Mouse (Mus musculus): ENCODE results near the gene Mcfd2. TPM values are rescaled to one million over a fixed set of nuclear protein-coding genes. Genes with fewer than 3 reads are reported as not detected.

The Mcfd2 gene
- polyA plus RNA-seq (2016; fragmentation: Nextera tagmentation; extraction: Ambion mirVana), result 75.2 and 81.8 TPM in 2 replicates

GRCm38 (mm10) chr17:87265792-87266186 is at the start of gene Mcfd2:
TSS of gene Mcfd2 (minus strand) at chr17:87265935.
- Histone ChIP-seq H3K27ac (replicated peaks) (peak within 1 kb of the TSS; percentile 93), H3K27me3 (replicated peaks; ENCODE audit: low read depth, poor library complexity, severe bottlenecking) (0 out of 2 replicates have a peak, but pooled peaks cover 6% of the 10 kb centered on the region)
- under 1% methylated on average over 41 of the region's 41 CpGs for WGBS

GRCm38 (mm10) chr17:87315021-87315531 is 49.3 kb upstream of the Mcfd2 start:
- Histone ChIP-seq H3K27ac (replicated peaks) (peak overlapping the region; percentile 67), H3K4me1 (peaks cover 52% of the 10 kb centered on the region), H3K4me3 (no peak overlapping the region), H3K27me3 (replicated peaks; ENCODE audit: low read depth, poor library complexity, severe bottlenecking) (peaks cover 32% of the 10 kb centered on the region), H3K9me3 (no peaks in the 10 kb centered on the region), H3K36me3 (replicated peaks) (no peaks in the 10 kb centered on the region)
- DNase-seq (ENCODE audit: low spot score), result peak; percentile 90
- 7% methylated on average over 9 of the region's 9 CpGs for WGBS

More at GRCm38 (mm10) chr17:87265792-87266186, at the start of gene Mcfd2:
- peak; percentile 99 for DNase-seq (ENCODE audit: low spot score)
- H3K4me1 ChIP-seq, result peaks cover 17% of the 10 kb centered on the region
- peaks cover 33% of the 10 kb centered on the region for H3K36me3 ChIP-seq (replicated peaks)
- H3K4me3 ChIP-seq, result peak within 1 kb of the TSS; percentile 94
- H3K9me3 ChIP-seq, result peaks cover 6% of the 10 kb centered on the region; the same call in 1 of the 2 replicates

GRCm38 (mm10) chr17:87314530-87314946 is 48.8 kb upstream of the Mcfd2 start:
- Histone ChIP-seq H3K27me3 (replicated peaks; ENCODE audit: low read depth, poor library complexity, severe bottlenecking) (peaks cover 32% of the 10 kb centered on the region), H3K36me3 (replicated peaks) (no peaks in the 10 kb centered on the region), H3K4me1 (peaks cover 52% of the 10 kb centered on the region), H3K9me3 (no peaks in the 10 kb centered on the region), H3K27ac (replicated peaks) (no peak overlapping the region), H3K4me3 (no peak overlapping the region)
- DNase-seq (ENCODE audit: low spot score), result no peak
- 58% methylated on average over 5 of the region's 5 CpGs for whole genome bisulfite sequencing

- Histone ChIP-seq H3K27me3 (replicated peaks; ENCODE audit: low read depth, poor library complexity, severe bottlenecking) (peaks cover 32% of the 10 kb centered on the region), H3K4me1 (peaks cover 52% of the 10 kb centered on the region), H3K36me3 (replicated peaks) (no peaks in the 10 kb centered on the region), H3K9me3 (no peaks in the 10 kb centered on the region), H3K27ac (replicated peaks) (no peak overlapping the region), H3K4me3 (no peak overlapping the region)
- WGBS, result 76% methylated on average over 8 of the region's 8 CpGs
- DNase-seq (ENCODE audit: low spot score), result no peak
These were observed 48.4 kb upstream of the Mcfd2 start for GRCm38 (mm10) chr17:87314121-87314520.

GRCm38 (mm10) chr17:87312924-87313870 is 47.5 kb upstream of the Mcfd2 start:
- Histone ChIP-seq H3K9me3 (no peaks in the 10 kb centered on the region), H3K4me1 (peaks cover 52% of the 10 kb centered on the region), H3K36me3 (replicated peaks) (no peaks in the 10 kb centered on the region), H3K4me3 (no peak overlapping the region), H3K27ac (replicated peaks) (no peak overlapping the region), H3K27me3 (replicated peaks; ENCODE audit: low read depth, poor library complexity, severe bottlenecking) (peaks cover 31% of the 10 kb centered on the region)
- WGBS, result 54% methylated on average over 18 of the region's 18 CpGs
- no peak for DNase-seq (ENCODE audit: low spot score)

- WGBS, result 26% methylated on average over 12 of the region's 12 CpGs
- H3K9me3 ChIP-seq, result no peaks in the 10 kb centered on the region
- no peak overlapping the region for H3K27ac ChIP-seq (replicated peaks)
- H3K36me3 ChIP-seq (replicated peaks), result no peaks in the 10 kb centered on the region
- no peak overlapping the region for H3K4me3 ChIP-seq
- peaks cover 26% of the 10 kb centered on the region for H3K27me3 ChIP-seq (replicated peaks; ENCODE audit: low read depth, poor library complexity, severe bottlenecking)
- peaks cover 44% of the 10 kb centered on the region for H3K4me1 ChIP-seq
- peak; percentile 43 for DNase-seq (ENCODE audit: low spot score)
These were observed 46.6 kb upstream of the Mcfd2 start for GRCm38 (mm10) chr17:87312351-87312750.

- H3K36me3 ChIP-seq (replicated peaks), result no peaks in the 10 kb centered on the region
- no peak overlapping the region for H3K4me3 ChIP-seq
- H3K27ac ChIP-seq (replicated peaks), result no peak overlapping the region
- peaks cover 17% of the 10 kb centered on the region for H3K27me3 ChIP-seq (replicated peaks; ENCODE audit: low read depth, poor library complexity, severe bottlenecking)
- H3K4me1 ChIP-seq, result peaks cover 33% of the 10 kb centered on the region
- 86% methylated on average over 7 of the region's 7 CpGs for WGBS
- H3K9me3 ChIP-seq, result no peaks in the 10 kb centered on the region
- no peak for DNase-seq (ENCODE audit: low spot score)
These were observed 44.8 kb upstream of the Mcfd2 start for GRCm38 (mm10) chr17:87310497-87310896.

- Histone ChIP-seq H3K27ac (replicated peaks) (no peak overlapping the region), H3K4me3 (no peak overlapping the region), H3K27me3 (replicated peaks; ENCODE audit: low read depth, poor library complexity, severe bottlenecking) (peaks cover 14% of the 10 kb centered on the region), H3K9me3 (no peaks in the 10 kb centered on the region), H3K36me3 (replicated peaks) (no peaks in the 10 kb centered on the region), H3K4me1 (peaks cover 21% of the 10 kb centered on the region)
- DNase-seq (ENCODE audit: low spot score), result no peak
- 77% methylated on average over 12 of the region's 12 CpGs for WGBS
These were observed 43.5 kb upstream of the Mcfd2 start for GRCm38 (mm10) chr17:87309073-87309788.

GRCm38 (mm10) chr17:87306746-87307145 is 41.0 kb upstream of the Mcfd2 start:
- Histone ChIP-seq H3K4me1 (peaks cover under 1% of the 10 kb centered on the region; the same call in 1 of the 2 replicates), H3K27me3 (replicated peaks; ENCODE audit: low read depth, poor library complexity, severe bottlenecking) (no peaks in the 10 kb centered on the region), H3K36me3 (replicated peaks) (no peaks in the 10 kb centered on the region), H3K4me3 (no peak overlapping the region), H3K9me3 (no peaks in the 10 kb centered on the region), H3K27ac (replicated peaks) (no peak overlapping the region)
- WGBS, result 78% methylated on average over 8 of the region's 8 CpGs
- no peak for DNase-seq (ENCODE audit: low spot score)

GRCm38 (mm10) chr17:87305065-87305464 is 39.3 kb upstream of the Mcfd2 start:
- no peaks in the 10 kb centered on the region for H3K36me3 ChIP-seq (replicated peaks)
- H3K4me1 ChIP-seq, result no peaks in the 10 kb centered on the region; the same call in 1 of the 2 replicates
- 94% methylated on average over 8 of the region's 8 CpGs for WGBS
- no peaks in the 10 kb centered on the region for H3K27me3 ChIP-seq (replicated peaks; ENCODE audit: low read depth, poor library complexity, severe bottlenecking)
- no peak for DNase-seq (ENCODE audit: low spot score)
- H3K9me3 ChIP-seq, result no peaks in the 10 kb centered on the region
- H3K4me3 ChIP-seq, result no peak overlapping the region
- H3K27ac ChIP-seq (replicated peaks), result no peak overlapping the region

- WGBS, result 85% methylated on average over 11 of the region's 11 CpGs
- H3K9me3 ChIP-seq, result no peaks in the 10 kb centered on the region
- no peak for DNase-seq (ENCODE audit: low spot score)
- no peak overlapping the region for H3K4me3 ChIP-seq
- no peaks in the 10 kb centered on the region for H3K27me3 ChIP-seq (replicated peaks; ENCODE audit: low read depth, poor library complexity, severe bottlenecking)
- no peaks in the 10 kb centered on the region for H3K36me3 ChIP-seq (replicated peaks)
- H3K4me1 ChIP-seq, result peaks cover 2% of the 10 kb centered on the region; the same call in 1 of the 2 replicates
- no peak overlapping the region for H3K27ac ChIP-seq (replicated peaks)
These were observed 38.6 kb upstream of the Mcfd2 start for GRCm38 (mm10) chr17:87304151-87304894.
